Mouse (Mus musculus) limb, embryonic 13.5 days (tissue): ENCODE data around the gene Cep164. TPM values are rescaled to one million over a fixed set of nuclear protein-coding genes. Genes with fewer than 3 reads are reported as not detected.

Experiments
- ATAC-seq: fragments of 200-750 bp; cut with Nextera tagmentation; 2 replicates; pipeline ENCODE4 v1.8.0; 2017; ENCODE audit warnings: low read depth, moderate number of reproducible peaks, moderate TSS enrichment; ENCODE audit not compliant: low FRiP score
- H3K27ac ChIP-seq: fragments of 300-500 bp; sonication (generic); 2 replicates; pipeline ENCODE4 v1.5.1; 2015; ENCODE audit warnings: inconsistent platforms, mild to moderate bottlenecking, moderate library complexity
- H3K27me3 ChIP-seq: fragments of 300-500 bp; sonication (generic); 2 replicates; pipeline ENCODE4 v1.6.1; 2015; ENCODE audit warnings: mild to moderate bottlenecking, inconsistent platforms
- H3K36me3 ChIP-seq: fragments of 300-500 bp; sonication (generic); 2 replicates; pipeline ENCODE4 v1.6.1; 2015; ENCODE audit warnings: inconsistent platforms, mild to moderate bottlenecking, moderate library complexity
- H3K4me1 ChIP-seq: fragments of 300-500 bp; sonication (generic); 2 replicates; pipeline ENCODE4 v1.6.1; 2015; ENCODE audit warnings: inconsistent platforms
- H3K4me2 ChIP-seq: fragments of 300-500 bp; sonication (generic); replicated peaks from 2 replicates; pipeline ENCODE4 v1.6.1; 2015; ENCODE audit warnings: inconsistent platforms, mild to moderate bottlenecking, moderate library complexity
- H3K4me3 ChIP-seq: fragments of 300-500 bp; sonication (generic); 2 replicates; pipeline ENCODE4 v1.5.1; 2015; ENCODE audit warnings: moderate library complexity, mild to moderate bottlenecking, inconsistent platforms
- H3K9ac ChIP-seq: fragments of 300-500 bp; sonication (generic); 2 replicates; pipeline ENCODE4 v1.6.1; 2015; ENCODE audit warnings: mild to moderate bottlenecking, inconsistent platforms
- H3K9me3 ChIP-seq: fragments of 300-500 bp; sonication (generic); 2 replicates; pipeline ENCODE4 v1.6.1; 2016; ENCODE audit warnings: inconsistent platforms
- WGBS: fragments of 180-500 bp; shearing (Covaris S2); methylation state at CpG from one replicate; pipeline ENCODE4 v1.1.7; 2015; 5-methylcytosine and 5-hydroxymethylcytosine counted together
- polyA plus RNA-seq: library from polyadenylated mRNA; unstranded; fragments of >200 nt; fragmentation: Nextera tagmentation; extraction: Ambion mirVana; gene quantifications from 2 replicates; pipeline ENCODE4 v1.2.1, GENCODE M21; 2015

Cep164 gene
- polyA plus RNA-seq, 1 experiment from 2014 or later, result 31.6 TPM

GRCm38 (mm10) chr9:45731851-45732250 is 96.6 kb downstream of the Cep164 start:
- H3K36me3 ChIP-seq, result no peaks in the 10 kb centered on the region
- H3K4me3 ChIP-seq, result no peak overlapping the region
- H3K27ac ChIP-seq, result no peak overlapping the region
- H3K27me3 ChIP-seq, result no peaks in the 10 kb centered on the region; the same call in 1 of the 2 replicates
- H3K9ac ChIP-seq, result no peak overlapping the region
- no peak overlapping the region for H3K4me2 ChIP-seq
- no peaks in the 10 kb centered on the region for H3K9me3 ChIP-seq
- ATAC-seq, result no peak
- no peaks in the 10 kb centered on the region for H3K4me1 ChIP-seq
- WGBS, result 78% methylated on average over 5 of the region's 5 CpGs

- peaks cover 8% of the 10 kb centered on the region; the same call in 1 of the 2 replicates for H3K27me3 ChIP-seq
- 21% methylated on average over 7 of the region's 7 CpGs for WGBS
- no peaks in the 10 kb centered on the region for H3K9me3 ChIP-seq
- H3K4me2 ChIP-seq, result no peak overlapping the region
- ATAC-seq, result no peak
- no peak overlapping the region for H3K9ac ChIP-seq
- no peak overlapping the region for H3K27ac ChIP-seq
- H3K4me3 ChIP-seq, result no peak overlapping the region
- H3K36me3 ChIP-seq, result no peaks in the 10 kb centered on the region
- no peaks in the 10 kb centered on the region for H3K4me1 ChIP-seq
These were observed 108.5 kb downstream of the Cep164 start for GRCm38 (mm10) chr9:45719997-45720396.

Other genes starting within 250 kb of the Cep164 start
- 33.9 and 36.0 TPM in 2 replicates for gene Bace1, start 9.9 kb upstream of the Cep164 start, polyA plus RNA-seq
- 21.8 and 23.5 TPM in 2 replicates for gene Pcsk7, start 77.8 kb upstream of the Cep164 start, polyA plus RNA-seq
- gene Rnf214, start 78.2 kb upstream of the Cep164 start, polyA plus RNA-seq, result 66.7 and 70.6 TPM in 2 replicates
- gene Tagln, start 107.4 kb upstream of the Cep164 start, polyA plus RNA-seq, result 17.3 and 19.1 TPM in 2 replicates
- 40.0 and 40.2 TPM in 2 replicates for gene Sidt2, start 126.6 kb upstream of the Cep164 start, polyA plus RNA-seq
- 201 and 218 TPM in 2 replicates for gene Pafah1b2, start 184.0 kb upstream of the Cep164 start, polyA plus RNA-seq
- 8.2 and 9.4 TPM in 2 replicates for gene Sik3, start 184.1 kb upstream of the Cep164 start, polyA plus RNA-seq